Mouse (Mus musculus): ENCODE measurements around the gene Cyp2r1.
"Not testable (repeated sequence)": the region's sequence is repeated elsewhere in the genome, so short reads cannot be mapped to it uniquely, and the experiment has no call there.

The Cyp2r1 gene

DNA sequence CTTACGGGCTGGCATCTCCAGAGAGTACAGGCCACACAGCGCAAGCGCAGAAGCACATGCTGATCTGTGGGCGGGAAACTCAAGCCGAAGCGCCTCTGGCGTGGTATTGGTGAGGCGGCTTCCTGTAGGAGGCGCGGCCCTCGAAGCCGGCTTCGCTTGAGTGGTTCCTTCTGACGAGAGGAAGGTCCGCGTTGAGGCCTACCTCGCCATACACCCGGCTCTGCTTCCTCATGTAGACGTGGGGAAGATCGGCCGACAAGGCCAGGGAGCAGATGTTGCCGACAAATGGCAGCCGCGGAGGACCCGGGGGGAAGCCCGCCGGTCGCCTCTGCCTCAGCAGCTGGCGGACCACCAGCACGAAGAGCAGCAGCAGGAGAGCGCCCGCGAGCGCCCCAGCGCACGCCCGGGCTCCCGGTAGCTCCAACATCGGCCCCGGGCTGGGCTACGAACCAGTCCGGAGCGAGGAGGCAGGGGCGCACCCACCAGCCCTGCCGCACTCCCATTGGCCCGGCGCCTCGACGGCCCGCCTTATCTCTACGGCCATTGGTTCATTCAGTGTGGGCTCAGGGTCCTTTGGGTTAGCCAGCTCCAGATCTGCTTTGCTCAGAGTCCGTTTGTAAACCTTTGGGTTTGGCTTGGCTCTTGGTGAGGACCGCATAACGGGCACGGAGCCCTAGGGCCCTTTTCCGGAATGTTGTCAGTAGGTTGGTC is at the start of gene Cyp2r1:
Gene Cyp2r1, minus strand, starts transcription at position 442 of the 711 bp plus-strand sequence.
- no peak for DNase-seq (ENCODE audit: low read depth, low spot score)

DNA sequence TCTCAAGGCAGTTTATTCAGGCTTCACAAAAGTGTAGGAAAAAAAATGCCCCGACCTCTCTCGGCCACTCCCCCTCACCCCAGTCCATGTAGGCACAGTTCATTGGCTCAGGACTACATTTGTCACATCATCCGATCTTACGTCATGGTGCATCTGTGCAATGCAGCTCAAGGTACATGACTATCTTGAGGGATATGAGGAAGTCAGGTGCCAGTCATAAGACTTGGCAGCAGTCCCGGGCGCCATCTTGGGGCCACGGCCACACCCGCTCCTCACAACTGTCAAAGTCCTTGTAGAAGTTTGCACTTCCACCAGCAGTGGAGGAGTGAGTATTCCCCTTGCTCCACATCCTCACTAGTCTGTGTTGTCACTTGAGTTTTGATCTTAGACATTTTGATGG is 31.6 kb upstream of the Cyp2r1 start:
- not testable (repeated sequence) for DNase-seq (ENCODE audit: low read depth, low spot score)

DNA sequence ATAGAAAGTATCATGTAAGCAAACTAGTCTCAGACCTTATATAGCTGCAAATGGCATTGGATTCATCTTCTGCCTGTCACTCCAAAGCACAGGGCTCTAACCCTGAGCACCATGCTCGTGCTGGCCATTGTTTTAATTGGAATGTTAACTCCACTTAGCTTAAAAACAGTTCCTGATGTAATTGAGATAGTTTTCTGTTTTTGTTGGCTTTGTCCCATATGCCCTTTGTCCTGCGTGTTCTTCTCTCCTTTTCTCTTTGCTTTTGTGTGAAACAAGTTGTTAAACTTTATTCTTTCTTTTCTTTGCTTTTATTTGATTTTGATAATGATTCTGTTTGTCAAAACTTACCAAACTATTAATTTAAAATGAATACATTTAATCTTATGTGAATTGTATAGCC is 19.7 kb upstream of the Cyp2r1 start:
- no peak for DNase-seq (ENCODE audit: low read depth, low spot score)

DNA sequence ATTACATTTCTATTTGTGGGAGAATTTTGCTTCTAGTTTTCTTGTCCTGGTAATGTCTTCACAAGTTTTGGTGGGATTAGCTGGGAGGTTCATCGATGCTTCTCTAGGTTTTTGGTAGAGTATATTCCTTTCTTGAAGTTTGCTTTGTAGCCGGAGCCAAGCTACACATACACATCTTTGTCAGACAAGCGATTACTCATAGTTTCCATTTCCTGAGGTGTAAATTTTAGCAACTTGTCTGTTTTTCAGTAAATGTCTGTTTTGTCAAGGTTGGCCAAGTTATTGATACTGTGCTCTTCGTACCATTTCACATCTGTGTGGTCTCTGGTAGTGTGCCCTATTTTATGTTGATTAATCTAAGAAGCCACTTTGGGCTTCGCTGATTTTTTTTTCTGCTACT is 18.4 kb upstream of the Cyp2r1 start:
- no peak for DNase-seq (ENCODE audit: low read depth, low spot score)

DNA sequence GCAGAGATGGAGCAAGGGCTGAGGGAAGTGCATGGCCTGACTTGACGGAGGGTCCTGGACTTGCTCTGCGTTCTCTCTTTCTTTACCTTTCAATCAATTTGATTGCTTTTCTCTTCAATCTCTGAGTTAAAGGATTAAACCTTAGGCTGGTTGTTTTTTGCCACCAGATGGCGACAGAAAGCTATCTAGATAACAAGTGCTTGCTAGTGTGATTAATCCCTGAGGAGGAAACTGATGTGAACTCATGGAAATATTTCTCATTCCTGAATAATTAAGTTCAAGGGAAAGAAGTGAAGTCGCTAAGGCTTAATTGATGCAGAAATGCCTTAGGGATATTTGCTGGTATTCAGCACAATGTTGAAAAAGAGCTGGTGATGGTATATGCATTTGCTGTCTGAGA is 17.7 kb upstream of the Cyp2r1 start:
- DNase-seq (ENCODE audit: low read depth, low spot score), result no peak

DNA sequence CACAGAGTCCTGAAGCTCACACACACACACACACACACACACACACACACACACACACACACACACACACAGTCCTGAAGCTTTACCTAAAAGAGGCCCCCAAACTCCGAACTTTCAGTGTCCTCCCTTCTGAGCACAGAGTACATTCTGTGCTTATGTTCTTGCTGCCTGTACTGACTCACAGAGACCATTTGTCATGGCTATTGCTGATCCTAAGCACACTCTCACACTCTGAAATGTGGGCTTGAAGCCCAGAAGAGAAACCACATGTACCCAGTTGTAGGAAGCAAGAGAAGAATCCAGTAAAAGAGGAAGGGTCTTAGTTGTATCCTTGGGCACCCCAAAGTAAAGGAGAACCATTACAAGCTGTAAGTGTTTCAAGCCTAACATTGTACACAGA is 14.9 kb upstream of the Cyp2r1 start:
- no peak for DNase-seq (ENCODE audit: low read depth, low spot score)

DNA sequence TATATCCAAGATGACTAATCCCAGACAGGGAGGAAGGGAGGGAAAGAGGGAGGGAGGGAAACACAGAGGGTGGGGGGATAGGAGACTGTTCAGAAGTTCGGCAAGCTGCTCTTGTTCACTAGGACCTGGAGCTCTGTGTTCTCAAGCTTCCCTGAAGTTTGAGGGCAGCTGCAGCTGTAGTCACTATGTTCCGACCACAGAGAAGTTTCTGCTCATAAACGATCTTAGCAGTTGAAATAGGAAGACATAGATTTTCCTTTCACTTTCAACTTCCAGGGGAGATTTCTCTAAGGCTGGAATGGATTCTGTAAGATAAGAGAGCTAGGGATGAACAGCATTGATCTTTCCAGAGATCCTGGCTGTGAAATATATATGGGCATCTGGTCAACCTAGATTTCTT is 14.2 kb upstream of the Cyp2r1 start:
- no peak for DNase-seq (ENCODE audit: low read depth, low spot score)

DNA sequence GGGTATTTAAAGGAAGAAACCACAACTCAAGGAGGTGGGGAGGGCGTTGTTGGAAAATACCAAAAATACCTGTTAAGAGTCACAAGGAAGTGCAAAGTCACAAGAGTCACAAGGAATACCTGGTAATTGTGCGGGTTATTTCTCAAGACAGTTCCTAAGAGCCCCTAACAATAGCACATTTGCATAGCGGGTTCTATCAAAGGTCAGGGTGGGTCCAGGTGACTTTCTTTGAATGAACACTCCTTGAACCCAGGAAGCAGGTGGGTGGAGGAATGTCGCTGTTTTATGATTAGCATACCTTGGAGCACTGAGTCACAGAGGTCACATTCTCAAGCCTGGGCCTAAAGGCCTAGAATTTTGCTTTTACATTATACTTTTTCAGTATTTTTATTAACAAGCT is 11.1 kb upstream of the Cyp2r1 start:
- DNase-seq (ENCODE audit: low read depth, low spot score), result not testable (repeated sequence)

DNA sequence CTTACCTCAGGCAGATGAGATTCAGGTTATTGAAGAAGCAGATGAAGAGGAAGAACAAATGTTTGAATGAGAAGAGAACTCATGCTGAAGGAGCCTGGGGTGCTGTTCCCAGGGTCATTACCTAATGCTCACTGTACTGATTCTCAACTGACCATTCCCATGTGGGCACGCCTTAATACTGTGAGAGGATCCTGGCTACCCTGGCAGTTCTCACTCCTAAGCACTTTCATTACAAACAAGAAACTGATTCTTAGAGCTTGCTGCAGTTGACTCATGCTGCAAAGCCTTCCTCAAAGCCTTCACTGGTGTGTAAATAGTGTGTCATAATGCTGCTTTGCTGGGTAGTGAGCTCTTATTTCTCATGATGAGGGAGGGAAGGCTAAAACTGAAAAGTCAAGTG is 26.6 kb downstream of the Cyp2r1 start:
- DNase-seq (ENCODE audit: low read depth, low spot score), result no peak

DNA sequence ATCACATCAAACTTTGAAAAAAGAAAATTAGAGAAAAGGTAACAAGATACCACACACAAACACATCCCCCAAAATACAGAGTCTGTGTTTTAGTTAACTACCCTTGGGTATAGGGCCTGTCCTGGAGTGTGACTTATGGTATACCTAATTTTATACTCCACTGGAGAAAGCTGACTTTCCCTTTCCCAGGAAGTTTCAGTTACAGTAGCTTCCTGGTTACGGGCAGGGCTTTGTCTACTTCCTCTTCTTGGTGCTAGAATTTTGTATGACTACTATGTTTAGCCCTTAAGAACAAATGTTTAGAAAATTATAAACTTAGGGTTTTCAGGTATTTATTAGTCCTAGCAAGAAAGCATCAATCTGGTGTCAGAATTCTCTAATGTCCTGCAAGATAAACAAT is 36.5 kb downstream of the Cyp2r1 start:
- no peak for DNase-seq (ENCODE audit: low read depth, low spot score)

DNA sequence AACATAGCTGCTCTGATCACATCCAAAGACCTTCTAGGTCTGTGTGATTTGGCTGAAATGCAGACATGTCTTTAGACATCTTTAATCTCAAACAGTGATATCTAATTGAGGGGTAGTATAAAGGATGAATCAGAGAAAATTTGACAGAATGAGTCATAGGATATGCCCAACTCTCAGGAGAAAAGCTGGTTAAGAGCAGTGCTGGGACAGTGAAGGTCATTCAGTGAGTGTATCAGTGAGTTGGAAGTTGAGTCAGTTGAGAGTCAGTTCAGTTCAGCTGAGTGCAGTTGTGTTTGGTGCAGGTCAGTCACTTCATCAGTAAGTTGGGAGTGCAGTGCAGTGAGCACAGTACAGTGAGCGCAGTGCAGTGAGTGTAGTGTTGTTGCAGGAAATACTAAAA is 42.6 kb downstream of the Cyp2r1 start:
- no peak for DNase-seq (ENCODE audit: low read depth, low spot score)

DNA sequence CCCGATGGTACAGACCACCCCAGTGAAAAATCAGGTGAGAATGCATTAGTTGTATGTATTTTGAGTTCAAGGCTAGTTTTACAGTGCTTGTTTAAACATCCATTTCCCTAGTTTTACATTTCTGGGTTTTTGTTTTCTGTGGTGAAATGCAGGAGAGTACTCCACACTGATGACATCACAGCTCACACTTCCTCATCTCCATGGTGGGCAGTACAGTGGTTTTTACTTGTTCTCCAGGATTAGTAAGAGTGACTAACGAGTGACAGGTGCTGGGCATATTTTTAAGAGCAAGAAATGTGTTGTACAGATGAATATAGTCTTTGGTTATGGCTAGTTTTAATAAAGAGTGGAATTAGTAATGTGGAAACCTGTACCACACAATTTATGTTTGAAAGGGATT is 53.9 kb downstream of the Cyp2r1 start:
- no peak for DNase-seq (ENCODE audit: low read depth, low spot score)

Measured in c-Kit-negative CD71-positive TER-119-positive erythroid progenitor cells, embryonic 14.5 days (primary cell).